Mouse (Mus musculus) large intestine, adult 2 months (tissue): Measurements from ENCODE around the gene Zfp507. TPM values are rescaled to one million over a fixed set of nuclear protein-coding genes. Genes with fewer than 3 reads are reported as not detected.

Source experiments
- DNase-seq: peaks from one replicate; pipeline ENCODE4 v3.0.0-alpha.2; 2012; ENCODE audit warnings: low read depth, low spot score
- WGBS: fragments of 180-500 bp; shearing (Covaris S2); methylation state at CpG from one replicate; pipeline ENCODE4 v1.1.7; 2018; 5-methylcytosine and 5-hydroxymethylcytosine counted together
- polyA plus RNA-seq: library from polyadenylated mRNA; depleted of rRNA; stranded (reverse); fragments of >200 nt; gene quantifications from 2 replicates; pipeline ENCODE4 v1.2.3, GENCODE M21; 2012; rRNA removed

Gene Zfp507
- polyA plus RNA-seq, 1 experiment: 3.6 TPM

- no peak for DNase-seq
- 55% methylated on average over 5 of the region's 5 CpGs for WGBS
Measured at GRCm38 (mm10) chr7:35742310-35742709, 60.5 kb downstream of the Zfp507 start.

- no peak for DNase-seq
- 62% methylated on average over 5 of the region's 5 CpGs for WGBS
Measured at GRCm38 (mm10) chr7:35741858-35742257, 60.9 kb downstream of the Zfp507 start.

GRCm38 (mm10) chr7:35740489-35741230 is 62.1 kb downstream of the Zfp507 start:
- 57% methylated on average over 5 of the region's 5 CpGs for WGBS
- DNase-seq: no peak

- no peak for DNase-seq
Measured at GRCm38 (mm10) chr7:35738871-35739270, 63.9 kb downstream of the Zfp507 start.

GRCm38 (mm10) chr7:35733313-35734050 is 69.3 kb downstream of the Zfp507 start:
- 44% methylated on average over 14 of the region's 14 CpGs for WGBS
- DNase-seq: no peak

GRCm38 (mm10) chr7:35732585-35733059 is 70.2 kb downstream of the Zfp507 start:
- 86% methylated on average over 10 of the region's 10 CpGs for WGBS
- DNase-seq: no peak

- no peak for DNase-seq
- WGBS: 37% methylated on average over 9 of the region's 9 CpGs
Measured at GRCm38 (mm10) chr7:35729621-35730031, 73.2 kb downstream of the Zfp507 start.

- WGBS: 93% methylated on average over 12 of the region's 12 CpGs
- no peak for DNase-seq
Measured at GRCm38 (mm10) chr7:35728376-35728775, 74.4 kb downstream of the Zfp507 start.

- DNase-seq: no peak
- 95% methylated on average over 2 of the region's 2 CpGs for WGBS
Measured at GRCm38 (mm10) chr7:35723035-35723434, 79.8 kb downstream of the Zfp507 start.

Other genes with a start within 250 kb of the Zfp507 start
- 26.7 and 36.3 TPM in 2 replicates for gene Nudt19, start 246.7 kb downstream of the Zfp507 start, polyA plus RNA-seq
- gene Rgs9bp, start 217.4 kb downstream of the Zfp507 start, polyA plus RNA-seq: 0.03 and 0.04 TPM in 2 replicates
- 11.7 and 17.7 TPM in 2 replicates for gene Ankrd27, start 216.8 kb downstream of the Zfp507 start, polyA plus RNA-seq
- gene Pdcd5, start 155.5 kb downstream of the Zfp507 start, polyA plus RNA-seq: 23.5 and 36.9 TPM in 2 replicates
- 2.4 and 3.4 TPM in 2 replicates for gene Dpy19l3, start 48.5 kb downstream of the Zfp507 start, polyA plus RNA-seq